Mouse (Mus musculus) hindbrain, embryonic 16.5 days (tissue): ENCODE data around the gene Prss57. TPM values are rescaled to one million over a fixed set of nuclear protein-coding genes. Genes with fewer than 3 reads are reported as not detected.
A peak's percentile ranks its signal among the peaks of the same experiment; 100 is the strongest.

Experiments
- ATAC-seq: fragments of 200-750 bp; cut with Nextera tagmentation; 2 replicates; pipeline ENCODE4 v1.8.0; 2017; ENCODE audit warnings: moderate TSS enrichment, moderate library complexity
- H3K27ac ChIP-seq: fragments of 300-500 bp; sonication (generic); 2 replicates; pipeline ENCODE4 v1.5.1; 2014; ENCODE audit warnings: low read depth, mild to moderate bottlenecking, control low read depth, low read length, moderate library complexity
- H3K27me3 ChIP-seq: fragments of 300-500 bp; sonication (generic); replicated peaks from 2 replicates; pipeline ENCODE4 v1.6.1; 2014; ENCODE audit warnings: low read length; ENCODE audit not compliant: control insufficient read depth, insufficient read depth
- H3K36me3 ChIP-seq: fragments of 300-500 bp; sonication (generic); 2 replicates; pipeline ENCODE4 v1.6.1; 2014; ENCODE audit warnings: mild to moderate bottlenecking, low read length, moderate library complexity, mixed read lengths; ENCODE audit not compliant: control insufficient read depth, insufficient read depth
- H3K4me1 ChIP-seq: fragments of 300-500 bp; sonication (generic); 2 replicates; pipeline ENCODE4 v1.6.1; 2014; ENCODE audit warnings: low read depth, low read length; ENCODE audit not compliant: control insufficient read depth, insufficient read depth
- H3K4me2 ChIP-seq: fragments of 300-500 bp; sonication (generic); 2 replicates; pipeline ENCODE4 v1.6.1; 2014; ENCODE audit warnings: mild to moderate bottlenecking, low read length, control low read depth, moderate library complexity
- H3K4me3 ChIP-seq: fragments of 300-500 bp; sonication (generic); 2 replicates; pipeline ENCODE4 v1.5.1; 2014; ENCODE audit warnings: mild to moderate bottlenecking, low read length, control low read depth, moderate library complexity
- H3K9ac ChIP-seq: fragments of 300-500 bp; sonication (generic); 2 replicates; pipeline ENCODE4 v1.6.1; 2014; ENCODE audit warnings: low read depth, mild to moderate bottlenecking, control low read depth, low read length, moderate library complexity
- H3K9me3 ChIP-seq: fragments of 300-500 bp; sonication (generic); 2 replicates; pipeline ENCODE4 v1.6.1; 2014; ENCODE audit warnings: mild to moderate bottlenecking, low read length, moderate library complexity; ENCODE audit not compliant: control insufficient read depth
- WGBS: fragments of 180-500 bp; shearing (Covaris S2); extraction: QIAGEN DNeasy Blood & Tissue Kit; methylation state at CpG from one replicate; pipeline ENCODE4 v1.1.7; 2014; 5-methylcytosine and 5-hydroxymethylcytosine counted together
- polyA plus RNA-seq: library from polyadenylated mRNA; unstranded; fragments of >200 nt; fragmentation: Nextera tagmentation; extraction: Ambion mirVana; gene quantifications from 2 replicates; pipeline ENCODE4 v1.2.1, GENCODE M21; 2015

Prss57 gene
- polyA plus RNA-seq, 1 experiment from 2014 or later = not detected

DNA sequence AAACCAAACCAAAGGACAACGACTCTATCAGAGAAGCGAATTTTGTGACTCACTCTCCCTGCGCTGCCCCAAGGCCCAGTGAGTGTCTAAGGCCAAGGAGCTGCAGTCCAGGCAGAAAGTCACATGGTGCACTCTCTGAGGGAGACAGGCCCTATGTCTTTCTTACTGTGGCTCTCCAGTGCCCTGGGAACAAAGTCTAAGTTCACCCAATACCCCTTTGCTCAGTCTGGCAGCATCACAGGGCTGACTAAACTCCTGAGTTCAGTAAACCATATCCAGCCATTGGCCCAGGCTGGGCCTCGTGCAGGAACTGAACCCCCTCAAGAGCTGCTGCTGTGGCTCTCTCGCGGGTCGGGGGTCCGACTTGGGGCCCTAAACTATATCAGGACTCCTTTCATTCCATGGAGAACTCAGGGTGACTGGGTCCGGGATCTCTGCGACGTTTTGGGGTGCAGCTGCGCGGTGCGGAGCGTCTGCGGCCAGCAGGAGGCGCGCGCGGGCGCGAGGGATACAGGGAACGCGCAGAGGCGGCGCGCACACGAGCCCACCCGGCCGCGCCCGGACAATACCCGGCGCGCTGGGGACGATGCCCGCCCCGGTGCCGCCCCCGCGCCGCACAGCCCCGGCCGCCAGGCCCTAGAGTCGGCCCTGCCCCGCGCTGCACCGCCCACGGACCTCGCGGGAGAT is 2.4 kb upstream of the Prss57 start, which contains the start of gene Palm:
TSS of gene Palm (plus strand) at position 522 of the 687 bp plus-strand sequence.
- Histone ChIP-seq H3K9me3 (no peaks in the 10 kb centered on the region), H3K9ac (peak within 1 kb of the TSS; percentile 99), H3K4me1 (peaks cover 27% of the 10 kb centered on the region), H3K4me3 (peak within 1 kb of the TSS; percentile 88), H3K27me3 (no peaks in the 10 kb centered on the region), H3K36me3 (no peaks in the 10 kb centered on the region), H3K4me2 (peak within 1 kb of the TSS; percentile 79), H3K27ac (peak within 1 kb of the TSS; percentile 89)
- 5% methylated on average over 40 of the region's 51 CpGs for WGBS
- ATAC-seq = peak; percentile 69

- Histone ChIP-seq H3K27ac (no peak overlapping the region), H3K4me1 (peaks cover 23% of the 10 kb centered on the region), H3K36me3 (no peaks in the 10 kb centered on the region), H3K9ac (no peak overlapping the region), H3K27me3 (no peaks in the 10 kb centered on the region), H3K4me2 (no peak overlapping the region), H3K4me3 (no peak overlapping the region), H3K9me3 (no peaks in the 10 kb centered on the region)
- WGBS = 86% methylated on average over 5 of the region's 5 CpGs
- no peak for ATAC-seq
These were observed 1.7 kb upstream of the Prss57 start for GRCm38 (mm10) chr10:79792339-79793040.

- H3K4me1 ChIP-seq = peaks cover 4% of the 10 kb centered on the region
- H3K9me3 ChIP-seq = no peaks in the 10 kb centered on the region
- H3K9ac ChIP-seq = no peak overlapping the region
- H3K27ac ChIP-seq = no peak overlapping the region
- no peak overlapping the region for H3K4me2 ChIP-seq
- H3K4me3 ChIP-seq = no peak overlapping the region
- no peaks in the 10 kb centered on the region for H3K36me3 ChIP-seq
- no peak for ATAC-seq
- no peaks in the 10 kb centered on the region for H3K27me3 ChIP-seq
- 50% methylated on average over 2 of the region's 2 CpGs for WGBS
These were observed 1.2 kb downstream of the Prss57 start for GRCm38 (mm10) chr10:79789581-79789980.

- Histone ChIP-seq H3K9ac (no peak overlapping the region), H3K4me3 (no peak overlapping the region), H3K4me2 (no peak overlapping the region), H3K27ac (no peak overlapping the region), H3K4me1 (peaks cover 4% of the 10 kb centered on the region; the same call in 1 of the 2 replicates), H3K36me3 (no peaks in the 10 kb centered on the region), H3K9me3 (no peaks in the 10 kb centered on the region), H3K27me3 (no peaks in the 10 kb centered on the region; the same call in 1 of the 2 replicates)
- 34% methylated on average over 7 of the region's 7 CpGs for WGBS
- no peak for ATAC-seq
These were observed 2.2 kb downstream of the Prss57 start for GRCm38 (mm10) chr10:79788386-79789158.

GRCm38 (mm10) chr10:79783920-79784800 is 6.6 kb downstream of the Prss57 start:
- no peaks in the 10 kb centered on the region for H3K36me3 ChIP-seq
- ATAC-seq = no peak
- peaks cover 2% of the 10 kb centered on the region for H3K27me3 ChIP-seq
- no peak overlapping the region for H3K9ac ChIP-seq
- no peaks in the 10 kb centered on the region; the same call in none of the 2 replicates for H3K4me1 ChIP-seq
- no peaks in the 10 kb centered on the region for H3K9me3 ChIP-seq
- H3K27ac ChIP-seq = no peak overlapping the region
- no peak overlapping the region for H3K4me3 ChIP-seq
- 37% methylated on average over 27 of the region's 27 CpGs for WGBS
- no peak overlapping the region for H3K4me2 ChIP-seq

- ATAC-seq = no peak
- H3K27ac ChIP-seq = no peak overlapping the region
- H3K4me1 ChIP-seq = peaks cover 1% of the 10 kb centered on the region
- no peaks in the 10 kb centered on the region for H3K36me3 ChIP-seq
- H3K4me2 ChIP-seq = no peak overlapping the region
- no peak overlapping the region for H3K9ac ChIP-seq
- peaks cover 4% of the 10 kb centered on the region for H3K27me3 ChIP-seq
- no peaks in the 10 kb centered on the region for H3K9me3 ChIP-seq
- H3K4me3 ChIP-seq = no peak overlapping the region
- 61% methylated on average over 7 of the region's 7 CpGs for WGBS
These were observed 7.7 kb downstream of the Prss57 start for GRCm38 (mm10) chr10:79783050-79783449.

DNA sequence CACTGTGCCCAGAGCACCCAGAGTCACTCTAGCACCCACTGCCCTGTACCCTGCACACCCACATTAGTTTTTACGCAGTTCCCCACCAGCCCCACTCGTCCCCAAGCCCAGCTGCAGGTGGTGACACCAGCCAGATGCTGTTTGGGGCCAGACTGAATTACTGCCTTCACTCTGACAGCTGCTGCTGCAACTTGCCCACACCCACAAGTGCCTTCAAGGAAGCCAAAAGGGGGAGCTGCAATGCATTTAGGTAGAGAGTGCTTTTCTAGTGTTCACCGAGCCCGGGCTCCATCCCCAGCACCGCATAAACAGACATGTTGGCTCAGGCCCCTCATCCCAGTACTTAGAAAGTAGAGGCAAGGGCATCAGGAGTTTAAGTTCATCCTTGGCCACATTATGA is 8.8 kb downstream of the Prss57 start:
- no peak overlapping the region for H3K4me2 ChIP-seq
- no peak overlapping the region for H3K4me3 ChIP-seq
- WGBS = 55% methylated on average over 5 of the region's 5 CpGs
- peaks cover 13% of the 10 kb centered on the region for H3K27me3 ChIP-seq
- ATAC-seq = no peak
- no peak overlapping the region for H3K27ac ChIP-seq
- H3K9ac ChIP-seq = no peak overlapping the region
- no peaks in the 10 kb centered on the region for H3K9me3 ChIP-seq
- H3K4me1 ChIP-seq = peaks cover 8% of the 10 kb centered on the region
- no peaks in the 10 kb centered on the region for H3K36me3 ChIP-seq

DNA sequence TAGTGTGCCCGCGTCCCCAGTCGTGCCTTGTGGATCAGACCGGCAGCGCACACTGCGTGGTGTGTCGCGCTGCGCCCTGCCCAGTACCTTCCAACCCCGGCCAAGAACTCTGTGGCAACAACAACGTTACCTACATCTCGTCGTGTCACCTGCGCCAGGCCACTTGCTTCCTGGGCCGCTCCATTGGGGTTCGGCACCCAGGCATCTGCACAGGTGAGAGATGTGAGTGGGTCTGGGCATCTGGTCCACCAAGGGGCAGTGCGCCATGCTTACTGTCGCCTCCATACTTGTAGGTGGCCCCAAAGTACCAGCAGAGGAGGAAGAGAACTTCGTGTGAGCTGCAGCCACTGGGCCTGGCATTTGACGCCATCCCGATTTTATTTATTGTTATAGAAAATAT is 9.6 kb downstream of the Prss57 start:
- Histone ChIP-seq H3K27ac (no peak overlapping the region), H3K9me3 (no peaks in the 10 kb centered on the region), H3K4me1 (peaks cover 8% of the 10 kb centered on the region), H3K36me3 (no peaks in the 10 kb centered on the region), H3K27me3 (peaks cover 20% of the 10 kb centered on the region), H3K4me3 (peak overlapping the region; percentile 48), H3K4me2 (peak overlapping the region; percentile 78), H3K9ac (peak overlapping the region; percentile 48)
- ATAC-seq = no peak; the same call in 1 of the 2 replicates
- WGBS = 32% methylated on average over 21 of the region's 21 CpGs
